Mouse (Mus musculus): ENCODE results near the gene Erc2. TPM values are rescaled to one million over a fixed set of nuclear protein-coding genes. Genes with fewer than 3 reads are reported as not detected.

Gene Erc2
- total RNA-seq, 2 experiments from 2014 or later = not detected

GRCm38 (mm10) chr14:28030870-28031269 lies 408.6 kb downstream of the Erc2 start:
- ATAC-seq (replicated peaks; ENCODE audit: low FRiP score, poor library complexity, severe bottlenecking) = no peak

- no peak for ATAC-seq (replicated peaks; ENCODE audit: low FRiP score, poor library complexity, severe bottlenecking)
These were observed 412.8 kb downstream of the Erc2 start for GRCm38 (mm10) chr14:28035013-28035412.

- no peak for ATAC-seq (replicated peaks; ENCODE audit: low FRiP score, poor library complexity, severe bottlenecking)
These were observed 420.9 kb downstream of the Erc2 start for GRCm38 (mm10) chr14:28043095-28043494.

GRCm38 (mm10) chr14:28051646-28052045 lies 429.4 kb downstream of the Erc2 start:
- ATAC-seq (replicated peaks; ENCODE audit: low FRiP score, poor library complexity, severe bottlenecking) = no peak

- no peak for ATAC-seq (replicated peaks; ENCODE audit: low FRiP score, poor library complexity, severe bottlenecking)
These were observed 435.1 kb downstream of the Erc2 start for GRCm38 (mm10) chr14:28057159-28057884.

GRCm38 (mm10) chr14:28057885-28058860 lies 435.9 kb downstream of the Erc2 start:
- ATAC-seq (replicated peaks; ENCODE audit: low FRiP score, poor library complexity, severe bottlenecking) = no peak

GRCm38 (mm10) chr14:28060891-28061290 lies 438.7 kb downstream of the Erc2 start:
- no peak for ATAC-seq (replicated peaks; ENCODE audit: low FRiP score, poor library complexity, severe bottlenecking)

- ATAC-seq (replicated peaks; ENCODE audit: low FRiP score, poor library complexity, severe bottlenecking) = no peak
These were observed 439.6 kb downstream of the Erc2 start for GRCm38 (mm10) chr14:28061649-28062375.

GRCm38 (mm10) chr14:28068021-28068420 lies 445.8 kb downstream of the Erc2 start:
- no peak for ATAC-seq (replicated peaks; ENCODE audit: low FRiP score, poor library complexity, severe bottlenecking)

- no peak for ATAC-seq (replicated peaks; ENCODE audit: low FRiP score, poor library complexity, severe bottlenecking)
These were observed 447.6 kb downstream of the Erc2 start for GRCm38 (mm10) chr14:28069826-28070225.

GRCm38 (mm10) chr14:28072561-28072960 lies 450.3 kb downstream of the Erc2 start:
- no peak for ATAC-seq (replicated peaks; ENCODE audit: low FRiP score, poor library complexity, severe bottlenecking)

GRCm38 (mm10) chr14:28089636-28090443 lies 467.6 kb downstream of the Erc2 start:
- no peak for ATAC-seq (replicated peaks; ENCODE audit: low FRiP score, poor library complexity, severe bottlenecking)

GRCm38 (mm10) chr14:28091367-28091766 lies 469.1 kb downstream of the Erc2 start:
- ATAC-seq (replicated peaks; ENCODE audit: low FRiP score, poor library complexity, severe bottlenecking) = no peak

GRCm38 (mm10) chr14:28093214-28093613 lies 471.0 kb downstream of the Erc2 start:
- no peak for ATAC-seq (replicated peaks; ENCODE audit: low FRiP score, poor library complexity, severe bottlenecking)

- no peak for ATAC-seq (replicated peaks; ENCODE audit: low FRiP score, poor library complexity, severe bottlenecking)
These were observed 471.7 kb downstream of the Erc2 start for GRCm38 (mm10) chr14:28093913-28094312.

- no peak for ATAC-seq (replicated peaks; ENCODE audit: low FRiP score, poor library complexity, severe bottlenecking)
These were observed 476.9 kb downstream of the Erc2 start for GRCm38 (mm10) chr14:28099084-28099483.

- ATAC-seq (replicated peaks; ENCODE audit: low FRiP score, poor library complexity, severe bottlenecking) = no peak
These were observed 490.9 kb downstream of the Erc2 start for GRCm38 (mm10) chr14:28113121-28113520.

GRCm38 (mm10) chr14:28120851-28121250 lies 498.6 kb downstream of the Erc2 start:
- no peak for ATAC-seq (replicated peaks; ENCODE audit: low FRiP score, poor library complexity, severe bottlenecking)

GRCm38 (mm10) chr14:28126842-28127241 lies 504.6 kb downstream of the Erc2 start:
- no peak for ATAC-seq (replicated peaks; ENCODE audit: low FRiP score, poor library complexity, severe bottlenecking)
